Mouse (Mus musculus) testis, adult 2 months (tissue): Measurements from ENCODE around the gene Pdcd4.

Source experiments
- CTCF ChIP-seq: fragments of 200-500 bp; IDR thresholded peaks from 2 replicates; pipeline ENCODE4 v1.5.1; 2012; ENCODE audit warnings: low read depth, mild to moderate bottlenecking, inconsistent platforms, low read length, moderate library complexity; ENCODE audit not compliant: control insufficient read depth, insufficient read depth, insufficient replicate concordance
- POLR2A ChIP-seq: fragments of 200-500 bp; IDR thresholded peaks from 2 replicates; pipeline ENCODE4 v1.6.1; 2012; ENCODE audit warnings: low read depth, mild to moderate bottlenecking, inconsistent platforms, low read length, moderate library complexity; ENCODE audit not compliant: control insufficient read depth

GRCm38 (mm10) chr19:53888331-53888730 is 3.7 kb upstream of the Pdcd4 start:
- TF ChIP-seq CTCF (no peak), POLR2A (no peak)
